ENCODE assay signal across 10 mouse cellular contexts in the genomic region with DNA sequence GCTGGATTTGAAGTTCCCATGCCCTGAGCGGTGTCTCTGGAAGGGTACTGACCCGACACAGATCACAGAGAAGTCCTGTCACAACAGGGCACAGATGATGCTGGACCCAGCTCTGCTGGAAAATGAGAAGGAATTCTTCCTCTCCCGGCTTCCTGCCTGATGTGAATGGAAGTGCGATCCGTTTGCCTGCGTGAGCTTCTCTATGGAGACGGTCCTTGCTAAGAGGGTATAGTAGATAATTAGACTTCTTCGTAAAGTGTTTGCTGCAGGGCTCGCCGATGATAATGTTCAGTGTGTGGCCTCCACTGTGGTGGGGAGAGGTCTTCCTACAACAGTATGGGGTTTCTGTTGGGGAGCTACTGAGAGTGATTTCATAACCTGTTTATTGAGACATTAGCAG.
DNase-seq lines count a peak whose midpoint lies in the region; ATAC-seq and TF ChIP-seq lines count a peak whose summit lies in the region.
"Had no signal": no experiment of that assay in that cellular context is flagged by ENCODE, and none has a peak within 500 bp of the region (broad histone marks: within the 10 kb centered on the region; RNA-seq: fewer than 3 reads in every experiment).

No protein-coding gene starts in this region.

- H3K4me3 ChIP-seq in kidney, embryonic 15.5 days (replicated peaks) = no peak overlapping the region
- H3K4me3 ChIP-seq in kidney, adult 2 months (ENCODE audit: insufficient read depth, low read depth, low read length) = no peak overlapping the region
- H3K4me3 ChIP-seq in embryonic facial prominence, embryonic 15.5 days (replicated peaks) = peak overlapping the region; percentile 13; the same call in 1 of the 2 replicates
- no peak overlapping the region for H3K4me3 ChIP-seq in hindbrain, embryonic 16.5 days (ENCODE audit: low read length)
- no peak overlapping the region for H3K4me3 ChIP-seq in neural tube, embryonic 14.5 days (ENCODE audit: low read depth, low read length)

- no peak for TF ChIP-seq CTCF in kidney, adult 2 months (conservative IDR thresholded peaks at IDR 0.05; ENCODE audit: insufficient read depth, insufficient read length, low read depth, low read length)

- H3K9ac ChIP-seq in kidney, embryonic 15.5 days = no peak overlapping the region
- H3K9ac ChIP-seq in embryonic facial prominence, embryonic 15.5 days = no peak overlapping the region
- no peak overlapping the region for H3K9ac ChIP-seq in hindbrain, embryonic 16.5 days (ENCODE audit: low read depth, low read length)
- no peak overlapping the region for H3K9ac ChIP-seq in neural tube, embryonic 14.5 days (replicated peaks; ENCODE audit: low read depth, low read length)

- H3K9me3 ChIP-seq in kidney, embryonic 15.5 days (replicated peaks) = no peaks in the 10 kb centered on the region
- H3K9me3 ChIP-seq in embryonic facial prominence, embryonic 15.5 days (replicated peaks) = no peaks in the 10 kb centered on the region
- H3K9me3 ChIP-seq in hindbrain, embryonic 16.5 days (ENCODE audit: control insufficient read depth, low read length) = no peaks in the 10 kb centered on the region
- no peaks in the 10 kb centered on the region for H3K9me3 ChIP-seq in neural tube, embryonic 14.5 days (ENCODE audit: control insufficient read depth, low read length)

- H3K4me1 ChIP-seq in kidney, embryonic 15.5 days = peaks cover 22% of the 10 kb centered on the region
- H3K4me1 ChIP-seq in kidney, adult 2 months (ENCODE audit: control insufficient read depth, insufficient read depth, low read length) = no peaks in the 10 kb centered on the region
- H3K4me1 ChIP-seq in embryonic facial prominence, embryonic 15.5 days = peaks cover 16% of the 10 kb centered on the region
- peaks cover 12% of the 10 kb centered on the region for H3K4me1 ChIP-seq in hindbrain, embryonic 16.5 days (ENCODE audit: control insufficient read depth, insufficient read depth, low read depth, low read length)
- peaks cover 9% of the 10 kb centered on the region; the same call in 1 of the 2 replicates for H3K4me1 ChIP-seq in neural tube, embryonic 14.5 days (ENCODE audit: control insufficient read depth, insufficient read depth, low read length)

- H3K36me3 ChIP-seq in kidney, embryonic 15.5 days = no peaks in the 10 kb centered on the region
- H3K36me3 ChIP-seq in kidney, adult 2 months (ENCODE audit: control insufficient read depth, insufficient read depth, low read length) = no peaks in the 10 kb centered on the region
- no peaks in the 10 kb centered on the region for H3K36me3 ChIP-seq in embryonic facial prominence, embryonic 15.5 days
- H3K36me3 ChIP-seq in hindbrain, embryonic 16.5 days (ENCODE audit: control insufficient read depth, insufficient read depth, low read length) = no peaks in the 10 kb centered on the region
- no peaks in the 10 kb centered on the region for H3K36me3 ChIP-seq in neural tube, embryonic 14.5 days (ENCODE audit: control insufficient read depth, insufficient read depth, low read length)
- H3K36me3 ChIP-seq: G1E had no signal

- H3K27me3 ChIP-seq in kidney, embryonic 15.5 days = no peaks in the 10 kb centered on the region
- H3K27me3 ChIP-seq in kidney, adult 2 months (replicated peaks; ENCODE audit: control insufficient read depth, insufficient read depth, low read length) = no peaks in the 10 kb centered on the region
- no peaks in the 10 kb centered on the region for H3K27me3 ChIP-seq in embryonic facial prominence, embryonic 15.5 days
- H3K27me3 ChIP-seq in hindbrain, embryonic 16.5 days (replicated peaks; ENCODE audit: control insufficient read depth, insufficient read depth, low read length) = no peaks in the 10 kb centered on the region
- H3K27me3 ChIP-seq in neural tube, embryonic 14.5 days (ENCODE audit: control insufficient read depth, insufficient read depth, low read length) = no peaks in the 10 kb centered on the region

- WGBS in kidney, embryonic 15.5 days = 42% methylated on average over 10 of the region's 10 CpGs
- WGBS in kidney, adult 2 months = 47% methylated on average over 10 of the region's 10 CpGs
- WGBS in embryonic facial prominence, embryonic 15.5 days = 15% methylated on average over 10 of the region's 10 CpGs
- 26% methylated on average over 10 of the region's 10 CpGs for WGBS in hindbrain, embryonic 16.5 days
- WGBS in neural tube, embryonic 14.5 days = 44% methylated on average over 10 of the region's 10 CpGs

- H3K27ac ChIP-seq in kidney, embryonic 15.5 days = no peak overlapping the region
- H3K27ac ChIP-seq in kidney, adult 2 months (ENCODE audit: insufficient read depth, low read depth, low read length) = no peak overlapping the region
- no peak overlapping the region for H3K27ac ChIP-seq in embryonic facial prominence, embryonic 15.5 days (replicated peaks)
- H3K27ac ChIP-seq in hindbrain, embryonic 16.5 days (ENCODE audit: low read depth, low read length) = no peak overlapping the region
- no peak overlapping the region for H3K27ac ChIP-seq in neural tube, embryonic 14.5 days (ENCODE audit: low read depth, low read length)

- TF ChIP-seq POLR2A in kidney, adult 2 months (IDR thresholded peaks at IDR 0.05; ENCODE audit: low read depth, low read length) = no peak

- 0 out of 2 replicates have a peak overlapping the region, but pooled peaks have one; percentile 9 for H3K4me2 ChIP-seq in kidney, embryonic 15.5 days
- peak overlapping the region; percentile 38 for H3K4me2 ChIP-seq in embryonic facial prominence, embryonic 15.5 days (replicated peaks)
- H3K4me2 ChIP-seq in hindbrain, embryonic 16.5 days (ENCODE audit: low read length) = peak overlapping the region; percentile 34
- H3K4me2 ChIP-seq in neural tube, embryonic 14.5 days (ENCODE audit: low read depth, low read length) = 0 out of 2 replicates have a peak overlapping the region, but pooled peaks have one; percentile 1

- ATAC-seq in kidney, embryonic 15.5 days (replicated peaks; ENCODE audit: low FRiP score) = no peak
- no peak for ATAC-seq in embryonic facial prominence, embryonic 15.5 days (ENCODE audit: insufficient number of reproducible peaks, low FRiP score, low TSS enrichment, low read depth)
- ATAC-seq in hindbrain, embryonic 16.5 days = no peak
- peak; percentile 23; the same call in 1 of the 2 replicates for ATAC-seq in neural tube, embryonic 14.5 days (ENCODE audit: low read depth)

- DNase-seq in kidney, adult 2 months = no peak
- no peak for DNase-seq in spleen, adult 12 weeks (ENCODE audit: low spot score)
- DNase-seq in B cell, adult 2 months = no peak
- DNase-seq in urinary bladder, postnatal 10 days (ENCODE audit: low spot score) = no peak
- DNase-seq: right cerebral cortex, adult 18-20 months had no signal
